Mouse (Mus musculus): ENCODE measurements around the gene Amhr2. TPM values are rescaled to one million over a fixed set of nuclear protein-coding genes. Genes with fewer than 3 reads are reported as not detected.

Amhr2 gene
- polyA plus RNA-seq, 1 experiment from 2014 or later, result 11.0 TPM

DNA sequence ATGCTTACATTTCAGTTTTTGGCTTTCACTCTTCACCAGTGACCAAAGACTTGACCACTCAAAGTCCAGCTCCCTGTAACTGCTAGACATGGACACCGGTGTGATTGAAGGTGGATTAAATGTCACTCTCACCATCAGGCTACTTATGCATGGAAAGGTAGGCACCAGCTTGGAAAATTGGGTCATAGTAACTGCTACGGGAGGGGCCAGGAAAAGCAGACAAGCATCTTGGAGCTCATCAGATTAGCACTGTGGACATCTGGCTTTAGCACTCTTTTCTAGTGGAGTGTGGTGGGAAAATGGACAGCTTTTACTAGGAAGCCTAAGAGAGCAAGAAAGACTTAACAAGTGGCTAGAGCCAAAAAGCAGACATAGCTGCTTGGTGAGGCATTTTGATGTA is 28.1 kb downstream of the Amhr2 start:
- 60% methylated on average over 2 of the region's 2 CpGs for WGBS
- H3K4me2 ChIP-seq (replicated peaks; ENCODE audit: low read depth, low read length), result no peak overlapping the region

DNA sequence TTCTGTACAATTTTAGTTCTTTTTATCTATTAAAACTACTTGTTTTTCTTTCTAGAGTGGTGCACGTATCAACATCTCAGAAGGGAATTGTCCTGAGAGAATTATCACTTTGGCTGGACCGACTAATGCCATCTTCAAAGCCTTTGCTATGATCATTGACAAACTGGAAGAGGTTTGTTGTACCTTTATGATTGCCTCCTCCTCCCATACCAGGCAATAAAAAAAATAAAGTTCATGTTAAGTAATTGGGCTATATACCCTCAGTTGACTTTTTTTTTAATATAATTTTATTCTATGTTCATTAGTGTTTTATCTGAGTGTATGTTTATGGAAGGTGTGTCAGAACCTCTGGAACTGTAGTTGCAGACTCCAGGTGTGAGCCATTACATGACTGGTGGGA is 29.4 kb downstream of the Amhr2 start:
- Histone ChIP-seq H3K9ac (replicated peaks; ENCODE audit: low read depth) (no peak overlapping the region), H3K27ac (ENCODE audit: low read length) (no peak overlapping the region), H3K36me3 (ENCODE audit: insufficient read depth, low read length) (peaks cover 20% of the 10 kb centered on the region; the same call in 1 of the 2 replicates), H3K27me3 (replicated peaks; ENCODE audit: insufficient read depth, low read length) (no peaks in the 10 kb centered on the region), H3K9me3 (ENCODE audit: low read length) (no peaks in the 10 kb centered on the region), H3K4me3 (ENCODE audit: low read depth, low read length) (no peak overlapping the region), H3K4me2 (replicated peaks; ENCODE audit: low read depth, low read length) (no peak overlapping the region), H3K4me1 (ENCODE audit: insufficient read depth, low read depth, low read length) (peaks cover 3% of the 10 kb centered on the region; the same call in 1 of the 2 replicates)
- 87% methylated on average over 2 of the region's 2 CpGs for WGBS
- no peak for DNase-seq (ENCODE audit: low spot score)
- TF ChIP-seq EP300 (IDR thresholded peaks at IDR 0.05) (no peak), CTCF (IDR thresholded peaks at IDR 0.05) (no peak)
- no peak for ATAC-seq

More for the DNA sequence above, 28.1 kb downstream of the Amhr2 start:
- H3K9me3 ChIP-seq (ENCODE audit: low read length), result no peaks in the 10 kb centered on the region
- TF ChIP-seq EP300 (IDR thresholded peaks at IDR 0.05) (no peak), CTCF (IDR thresholded peaks at IDR 0.05) (no peak)
- DNase-seq (ENCODE audit: low spot score) (no peak), ATAC-seq (no peak)
- H3K27ac ChIP-seq (ENCODE audit: low read length), result no peak overlapping the region
- H3K36me3 ChIP-seq (ENCODE audit: insufficient read depth, low read length), result peaks cover 20% of the 10 kb centered on the region; the same call in 1 of the 2 replicates
- H3K4me3 ChIP-seq (ENCODE audit: low read depth, low read length), result no peak overlapping the region
- H3K9ac ChIP-seq (replicated peaks; ENCODE audit: low read depth), result no peak overlapping the region
- peaks cover 3% of the 10 kb centered on the region; the same call in 1 of the 2 replicates for H3K4me1 ChIP-seq (ENCODE audit: insufficient read depth, low read depth, low read length)
- H3K27me3 ChIP-seq (replicated peaks; ENCODE audit: insufficient read depth, low read length), result no peaks in the 10 kb centered on the region

DNA sequence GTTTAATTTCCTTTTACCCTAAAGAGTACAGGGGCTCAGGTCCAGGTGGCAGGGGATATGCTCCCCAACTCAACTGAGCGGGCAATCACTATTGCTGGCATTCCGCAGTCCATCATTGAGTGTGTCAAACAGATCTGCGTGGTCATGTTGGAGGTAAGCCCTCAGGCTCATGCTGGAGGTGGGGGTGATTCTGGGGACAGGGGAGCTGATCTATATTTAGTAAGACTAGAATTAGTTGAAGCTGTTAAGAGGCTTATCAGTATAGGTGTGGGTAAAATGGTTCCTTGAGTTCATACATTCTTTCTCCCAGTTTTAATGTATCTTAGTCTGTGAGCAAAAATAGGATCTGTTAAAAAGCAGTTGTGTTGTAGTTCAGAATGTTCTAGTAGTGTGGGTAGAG is 38.0 kb downstream of the Amhr2 start:
- no peaks in the 10 kb centered on the region for H3K4me1 ChIP-seq (ENCODE audit: insufficient read depth, low read depth, low read length)
- WGBS, result 85% methylated on average over 3 of the region's 3 CpGs
- H3K9me3 ChIP-seq (ENCODE audit: low read length), result no peaks in the 10 kb centered on the region
- no peak for ATAC-seq
- no peak for DNase-seq (ENCODE audit: low spot score)
- no peak overlapping the region for H3K27ac ChIP-seq (ENCODE audit: low read length)
- peaks cover 36% of the 10 kb centered on the region for H3K36me3 ChIP-seq (ENCODE audit: insufficient read depth, low read length)
- H3K4me2 ChIP-seq (replicated peaks; ENCODE audit: low read depth, low read length), result no peak overlapping the region
- H3K9ac ChIP-seq (replicated peaks; ENCODE audit: low read depth), result no peak overlapping the region
- no peak overlapping the region for H3K4me3 ChIP-seq (ENCODE audit: low read depth, low read length)
- no peaks in the 10 kb centered on the region for H3K27me3 ChIP-seq (replicated peaks; ENCODE audit: insufficient read depth, low read length)
- TF ChIP-seq EP300 (IDR thresholded peaks at IDR 0.05) (no peak), CTCF (IDR thresholded peaks at IDR 0.05) (no peak)

DNA sequence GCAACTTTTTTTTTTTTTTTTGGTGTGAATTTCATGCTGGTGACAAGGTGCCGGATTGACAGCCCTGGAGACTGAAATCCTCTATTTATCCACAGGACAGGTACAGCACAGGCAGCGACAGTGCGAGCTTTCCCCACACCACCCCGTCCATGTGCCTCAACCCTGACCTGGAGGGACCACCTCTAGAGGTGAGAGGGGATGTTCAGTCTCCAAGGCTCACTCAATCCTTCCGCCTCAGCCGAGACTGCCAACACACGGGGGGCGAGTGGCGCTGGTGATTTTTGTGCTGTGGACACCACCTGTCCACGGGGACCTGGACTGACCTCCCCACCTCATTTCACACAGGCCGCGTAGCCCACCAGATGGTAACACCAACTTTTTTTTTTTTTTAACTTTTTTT is 40.7 kb downstream of the Amhr2 start:
- peaks cover 62% of the 10 kb centered on the region for H3K36me3 ChIP-seq (ENCODE audit: insufficient read depth, low read length)
- no peaks in the 10 kb centered on the region for H3K9me3 ChIP-seq (ENCODE audit: low read length)
- no peak for TF ChIP-seq EP300 (IDR thresholded peaks at IDR 0.05)
- TF ChIP-seq CTCF (IDR thresholded peaks at IDR 0.05), result no peak
- WGBS, result 87% methylated on average over 12 of the region's 12 CpGs
- H3K27ac ChIP-seq (ENCODE audit: low read length), result no peak overlapping the region
- H3K4me2 ChIP-seq (replicated peaks; ENCODE audit: low read depth, low read length), result no peak overlapping the region
- no peak for ATAC-seq
- H3K4me1 ChIP-seq (ENCODE audit: insufficient read depth, low read depth, low read length), result no peaks in the 10 kb centered on the region
- no peak overlapping the region for H3K9ac ChIP-seq (replicated peaks; ENCODE audit: low read depth)
- no peak for DNase-seq (ENCODE audit: low spot score)
- no peak overlapping the region for H3K4me3 ChIP-seq (ENCODE audit: low read depth, low read length)
- H3K27me3 ChIP-seq (replicated peaks; ENCODE audit: insufficient read depth, low read length), result no peaks in the 10 kb centered on the region

DNA sequence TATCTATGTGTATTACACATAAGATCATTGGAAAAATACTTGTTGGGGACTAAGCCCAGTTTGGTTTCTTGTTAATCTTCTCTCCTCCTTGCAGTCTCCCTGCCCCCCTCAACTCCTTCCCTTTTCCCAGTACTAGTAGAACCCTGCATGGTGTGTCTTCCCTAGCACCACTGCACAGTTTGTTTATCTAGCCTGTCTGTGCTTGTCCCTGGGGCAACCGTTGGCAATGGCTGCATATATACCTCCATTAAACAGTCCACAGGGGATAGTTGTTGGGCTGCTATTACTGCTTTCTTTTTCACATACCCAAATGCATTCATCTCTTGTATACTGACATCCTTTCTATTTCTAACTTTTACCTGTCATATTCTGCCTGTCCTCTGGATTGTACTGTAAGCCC is 42.5 kb downstream of the Amhr2 start:
- no peaks in the 10 kb centered on the region for H3K9me3 ChIP-seq (ENCODE audit: low read length)
- TF ChIP-seq EP300 (IDR thresholded peaks at IDR 0.05) (no peak), CTCF (IDR thresholded peaks at IDR 0.05) (no peak)
- 52% methylated on average over 1 of the region's 1 CpGs for WGBS
- no peak overlapping the region for H3K9ac ChIP-seq (replicated peaks; ENCODE audit: low read depth)
- no peak for DNase-seq (ENCODE audit: low spot score)
- H3K36me3 ChIP-seq (ENCODE audit: insufficient read depth, low read length), result peaks cover 62% of the 10 kb centered on the region
- no peak overlapping the region for H3K4me3 ChIP-seq (ENCODE audit: low read depth, low read length)
- no peaks in the 10 kb centered on the region for H3K4me1 ChIP-seq (ENCODE audit: insufficient read depth, low read depth, low read length)
- no peak overlapping the region for H3K27ac ChIP-seq (ENCODE audit: low read length)
- no peaks in the 10 kb centered on the region for H3K27me3 ChIP-seq (replicated peaks; ENCODE audit: insufficient read depth, low read length)
- ATAC-seq, result no peak
- no peak overlapping the region for H3K4me2 ChIP-seq (replicated peaks; ENCODE audit: low read depth, low read length)

DNA sequence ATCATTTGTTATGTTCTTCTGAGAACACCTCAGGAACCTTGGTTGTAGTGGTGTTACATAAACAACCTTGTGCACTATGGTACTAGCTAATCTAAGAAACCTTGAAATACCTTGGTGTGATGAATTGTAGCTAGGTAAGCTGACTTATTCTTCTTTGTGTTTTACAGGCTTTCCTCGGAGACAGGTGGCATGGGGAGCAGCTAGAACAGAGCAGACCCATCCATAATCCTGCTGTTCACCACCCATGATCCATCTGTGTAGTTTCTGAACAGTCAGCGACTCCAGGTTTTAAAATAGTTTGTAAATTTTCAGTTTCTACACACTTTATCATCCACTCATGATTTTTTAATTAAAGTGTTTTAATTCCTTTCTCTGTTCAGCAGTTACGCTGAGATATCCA is 53.2 kb downstream of the Amhr2 start:
- WGBS, result 81% methylated on average over 3 of the region's 3 CpGs
- DNase-seq (ENCODE audit: low spot score), result no peak
- TF ChIP-seq CTCF (IDR thresholded peaks at IDR 0.05) (no peak), EP300 (IDR thresholded peaks at IDR 0.05) (no peak)

DNA sequence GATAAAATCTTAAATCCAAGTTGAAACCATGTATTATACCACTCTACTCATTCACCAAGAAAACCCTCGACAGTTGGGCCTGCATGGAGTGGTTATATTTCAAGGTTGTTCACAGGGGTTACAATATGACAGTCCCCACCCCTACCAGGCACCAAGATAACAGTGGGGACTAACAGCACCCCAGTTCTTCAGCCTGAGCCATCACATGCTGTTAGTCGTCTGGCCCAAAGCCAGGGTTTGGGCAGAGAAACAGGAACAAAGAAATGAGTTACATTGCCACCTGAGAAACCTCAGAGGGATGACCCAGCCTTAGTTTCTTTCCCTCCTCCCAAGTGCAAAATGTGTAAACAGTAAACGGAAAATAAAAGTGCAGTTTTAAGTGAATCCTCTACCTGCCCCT is 54.2 kb downstream of the Amhr2 start:
- peaks cover 47% of the 10 kb centered on the region for H3K36me3 ChIP-seq (ENCODE audit: insufficient read depth, low read length)

More for the DNA sequence above, 53.2 kb downstream of the Amhr2 start:
- H3K27ac ChIP-seq (ENCODE audit: low read length), result no peak overlapping the region
- no peaks in the 10 kb centered on the region for H3K4me1 ChIP-seq (ENCODE audit: insufficient read depth, low read depth, low read length)
- H3K4me3 ChIP-seq (ENCODE audit: low read depth, low read length), result no peak overlapping the region
- no peaks in the 10 kb centered on the region for H3K27me3 ChIP-seq (replicated peaks; ENCODE audit: insufficient read depth, low read length)
- no peak for ATAC-seq
- no peaks in the 10 kb centered on the region for H3K9me3 ChIP-seq (ENCODE audit: low read length)
- no peak overlapping the region for H3K9ac ChIP-seq (replicated peaks; ENCODE audit: low read depth)
- H3K4me2 ChIP-seq (replicated peaks; ENCODE audit: low read depth, low read length), result no peak overlapping the region
- peaks cover 40% of the 10 kb centered on the region for H3K36me3 ChIP-seq (ENCODE audit: insufficient read depth, low read length)

More for the DNA sequence above, 54.2 kb downstream of the Amhr2 start:
- Histone ChIP-seq H3K4me3 (ENCODE audit: low read depth, low read length) (no peak overlapping the region), H3K27ac (ENCODE audit: low read length) (no peak overlapping the region), H3K4me1 (ENCODE audit: insufficient read depth, low read depth, low read length) (no peaks in the 10 kb centered on the region), H3K4me2 (replicated peaks; ENCODE audit: low read depth, low read length) (no peak overlapping the region), H3K9me3 (ENCODE audit: low read length) (no peaks in the 10 kb centered on the region), H3K27me3 (replicated peaks; ENCODE audit: insufficient read depth, low read length) (no peaks in the 10 kb centered on the region), H3K9ac (replicated peaks; ENCODE audit: low read depth) (no peak overlapping the region)
- ATAC-seq (no peak), DNase-seq (ENCODE audit: low spot score) (no peak)
- 64% methylated on average over 3 of the region's 3 CpGs for WGBS
- TF ChIP-seq CTCF (IDR thresholded peaks at IDR 0.05), result no peak
- TF ChIP-seq EP300 (IDR thresholded peaks at IDR 0.05), result no peak

Measured in lung, postnatal 0 days (tissue).